Mouse (Mus musculus) cerebellum, adult 8-10 months (tissue): ENCODE measurements at regions not wholly inside any gene's neighbourhood (a gene's known extent, or its start where the extent isn't known, plus 50 kb on each side); places are given as distances from the start of the nearest gene placed in this dataset.

Experiments used
- DNase-seq: peaks from one replicate; pipeline ENCODE4 v3.0.0; 2022

DNA sequence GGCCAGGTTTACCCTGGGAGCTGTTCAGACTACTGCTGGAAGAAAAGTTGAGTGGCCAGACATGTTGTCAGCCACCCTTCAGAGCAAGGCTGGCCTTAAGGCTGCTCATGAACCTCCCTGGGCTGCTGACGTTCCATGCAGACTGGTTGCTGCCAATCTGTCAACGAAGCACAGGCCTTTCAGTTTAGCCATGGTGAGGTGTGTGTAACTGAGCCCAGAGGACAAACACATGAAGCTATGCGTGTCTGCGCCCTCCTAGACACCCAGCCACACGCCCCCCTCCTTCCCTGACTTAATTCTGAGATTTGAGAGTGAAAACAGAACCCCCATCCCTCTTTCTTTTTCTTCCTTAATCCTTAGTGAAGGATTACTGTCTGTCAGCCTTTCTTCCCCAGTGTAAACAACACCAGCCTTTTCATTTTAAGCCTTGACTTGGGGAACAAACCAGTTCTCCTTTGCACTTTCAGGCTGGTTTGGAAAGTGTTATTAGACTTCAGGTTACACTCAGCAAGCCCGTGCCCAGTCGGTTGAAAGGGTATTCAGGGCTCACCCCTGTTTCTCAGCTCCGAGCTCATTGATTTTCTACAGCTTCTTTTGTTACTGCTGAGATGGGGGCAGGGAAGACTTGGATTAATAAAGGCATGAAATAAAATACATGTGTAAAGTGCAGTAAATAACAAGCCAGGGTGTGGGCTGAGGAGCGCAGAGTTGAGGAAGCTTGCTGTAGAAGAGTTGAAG, 379.4 kb downstream of the Dmrt2 start:
- no peak for DNase-seq

DNA sequence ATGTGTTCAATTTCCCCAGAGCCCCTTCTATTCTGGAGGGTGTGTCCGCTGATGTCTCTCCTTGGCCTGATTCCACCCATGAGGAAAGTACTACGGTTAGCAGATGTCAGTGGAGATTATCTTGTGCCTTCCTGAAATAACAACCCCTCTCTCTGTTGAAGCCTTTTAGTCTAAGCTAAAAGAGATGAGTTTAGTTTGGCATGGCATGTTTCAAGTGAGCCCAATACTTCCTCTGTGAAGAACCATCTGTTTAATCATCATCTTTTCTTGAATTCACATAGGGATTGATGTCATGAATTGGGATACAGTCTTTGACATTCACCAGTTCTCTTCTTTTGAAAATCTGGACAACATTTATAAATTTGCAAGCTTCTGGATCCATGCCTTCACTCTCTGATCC, 387.5 kb downstream of the Dmrt2 start:
- no peak for DNase-seq

DNA sequence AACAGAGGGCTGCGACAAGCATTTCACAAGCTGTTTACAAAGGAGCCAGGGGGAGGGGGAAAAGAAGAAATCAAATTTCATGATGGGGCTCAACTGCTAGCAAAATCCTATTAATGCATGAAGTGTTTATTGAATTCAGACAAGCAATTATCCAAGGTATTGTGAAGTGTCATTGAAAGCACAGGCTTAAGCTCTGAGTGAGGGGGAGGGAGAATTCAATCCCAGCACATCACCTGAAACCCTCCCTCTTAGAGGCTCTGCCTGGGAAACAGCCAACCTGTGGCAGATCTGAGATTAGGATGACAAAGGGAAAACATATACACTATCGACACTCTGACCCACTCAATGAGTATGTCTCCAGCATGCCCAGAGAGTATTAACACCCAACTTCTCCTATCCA, 396.3 kb downstream of the Dmrt2 start:
- DNase-seq = no peak

DNA sequence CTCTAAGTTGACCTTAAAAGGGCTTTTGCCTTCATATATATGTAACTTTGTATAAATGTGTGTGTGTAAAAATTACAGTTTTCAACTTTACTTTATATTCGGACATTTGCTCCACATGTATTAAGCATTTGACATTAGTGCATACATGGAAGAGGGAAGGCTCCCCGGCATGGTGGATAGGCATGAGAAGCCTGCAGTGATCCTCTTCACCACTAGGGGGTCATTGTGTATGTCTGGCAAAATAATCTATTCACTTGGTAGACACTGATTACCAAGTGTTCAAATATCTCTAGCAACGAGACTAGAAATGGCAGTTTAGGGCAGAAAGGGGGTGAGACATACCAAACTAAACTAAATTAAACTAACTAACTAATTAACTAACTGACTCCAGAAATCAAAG, 397.7 kb downstream of the Dmrt2 start:
- DNase-seq = no peak

DNA sequence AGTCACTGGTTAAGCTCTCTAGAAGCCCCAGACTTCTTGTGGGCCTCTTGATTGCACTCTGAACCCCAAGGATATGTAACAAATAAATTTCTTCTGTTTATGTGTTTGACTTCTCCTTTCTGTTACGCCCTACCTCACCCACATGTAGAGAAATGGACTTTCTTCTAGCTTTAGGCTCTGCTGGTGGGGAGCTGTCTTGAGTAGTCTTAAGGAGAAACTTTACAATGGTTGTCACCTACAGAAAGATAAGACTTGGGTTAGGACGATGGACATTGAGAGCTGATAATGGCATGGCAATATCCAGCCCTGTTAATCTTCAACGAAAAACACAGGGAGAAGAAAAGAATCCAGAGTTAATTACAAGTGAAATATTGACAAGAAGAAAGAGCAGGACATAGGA, 416.1 kb downstream of the Dmrt2 start:
- DNase-seq = no peak

DNA sequence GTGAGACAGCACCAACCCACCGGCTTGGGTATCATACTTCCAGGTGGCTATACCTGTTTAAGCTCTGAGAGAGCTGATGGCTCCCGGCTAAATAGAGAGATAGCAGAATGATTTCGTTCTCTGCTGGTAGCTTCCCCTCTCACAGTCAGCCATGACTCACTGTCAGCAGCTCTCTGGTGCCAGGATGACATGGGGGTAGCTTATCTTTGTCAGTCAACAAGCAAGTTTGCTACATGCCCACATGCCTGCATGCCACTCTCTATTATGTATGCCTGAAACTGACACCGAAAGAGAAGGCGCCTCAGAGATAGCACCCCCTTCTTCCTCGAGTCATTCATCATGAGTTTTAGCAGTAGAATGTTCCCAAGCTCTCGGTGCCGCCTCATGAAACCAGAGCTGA, 419.2 kb downstream of the Dmrt2 start:
- no peak for DNase-seq

DNA sequence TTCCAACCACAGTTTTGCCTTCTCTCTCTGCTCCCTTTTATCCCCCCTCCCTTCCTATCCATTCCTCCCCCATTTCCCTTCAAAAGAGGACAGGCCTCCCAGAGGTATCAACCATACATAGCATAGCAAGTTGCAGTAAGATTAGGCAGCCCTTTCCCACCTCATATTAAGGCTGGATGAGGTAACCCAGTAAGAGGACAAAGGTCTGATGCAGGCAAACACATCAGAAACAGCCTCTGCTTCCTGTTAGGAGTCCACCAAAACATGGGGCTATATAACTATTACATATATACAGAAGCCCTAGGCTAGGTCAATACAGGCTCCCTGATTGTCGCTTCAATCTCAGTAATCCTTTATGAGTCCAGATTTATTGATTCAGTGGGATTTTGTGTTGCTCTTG, 421.6 kb downstream of the Dmrt2 start:
- no peak for DNase-seq

DNA sequence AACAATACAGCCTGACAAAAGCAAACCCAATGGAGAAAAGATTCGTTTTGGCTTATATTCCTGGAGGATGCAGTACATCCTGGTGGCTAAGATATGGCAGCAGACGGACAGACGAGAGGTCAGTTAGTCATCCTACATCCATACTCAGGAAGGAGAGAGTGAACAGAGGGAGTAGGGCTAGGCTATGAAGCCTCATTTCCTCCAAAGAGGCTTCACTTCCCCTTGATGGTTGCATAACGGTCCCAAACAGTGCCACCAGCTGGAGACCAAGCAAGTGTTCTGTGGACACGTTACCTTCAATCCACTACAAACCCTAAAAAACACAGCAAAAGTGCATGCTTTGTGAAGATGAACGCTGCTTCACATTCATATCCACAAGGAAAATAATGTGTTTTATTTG, 442.1 kb downstream of the Dmrt2 start:
- no peak for DNase-seq

DNA sequence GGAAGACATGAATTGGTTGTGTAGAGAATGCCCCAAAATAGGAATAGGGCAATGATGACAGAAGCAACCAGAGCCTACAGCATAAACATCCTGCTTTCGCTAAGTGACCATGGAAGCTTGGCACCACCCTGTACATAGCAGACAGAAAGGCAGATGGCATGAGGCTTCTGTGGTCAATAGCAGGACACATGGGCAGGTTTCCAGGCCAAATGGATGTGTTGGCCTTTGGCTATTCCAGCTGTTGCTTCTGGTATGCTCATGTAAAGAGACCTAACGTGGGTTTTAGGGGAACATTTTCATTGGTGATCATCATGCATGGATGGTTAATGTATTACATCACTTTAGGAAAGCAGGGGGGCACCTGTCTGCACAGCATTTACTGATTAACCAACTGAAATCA, 456.2 kb downstream of the Dmrt2 start:
- DNase-seq = no peak

DNA sequence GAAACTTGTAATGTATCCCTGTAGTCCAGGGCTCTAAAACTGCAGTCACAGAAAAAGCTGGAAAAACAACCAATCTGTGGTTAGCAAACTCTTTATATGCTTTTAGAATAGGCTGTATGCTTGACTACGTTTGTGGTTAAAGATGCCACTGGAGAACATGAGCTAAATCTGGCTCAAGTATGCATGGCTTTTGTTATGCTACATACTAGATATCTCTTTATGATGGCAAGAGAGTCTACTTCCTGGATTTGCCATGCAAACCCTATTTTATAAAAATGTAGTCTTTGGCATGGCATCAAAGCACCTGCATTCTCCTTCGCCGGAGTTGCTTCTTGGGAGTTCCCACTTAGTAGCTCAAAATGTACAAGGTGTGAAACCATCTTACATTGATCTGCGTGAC, 462.2 kb downstream of the Dmrt2 start:
- DNase-seq = no peak

DNA sequence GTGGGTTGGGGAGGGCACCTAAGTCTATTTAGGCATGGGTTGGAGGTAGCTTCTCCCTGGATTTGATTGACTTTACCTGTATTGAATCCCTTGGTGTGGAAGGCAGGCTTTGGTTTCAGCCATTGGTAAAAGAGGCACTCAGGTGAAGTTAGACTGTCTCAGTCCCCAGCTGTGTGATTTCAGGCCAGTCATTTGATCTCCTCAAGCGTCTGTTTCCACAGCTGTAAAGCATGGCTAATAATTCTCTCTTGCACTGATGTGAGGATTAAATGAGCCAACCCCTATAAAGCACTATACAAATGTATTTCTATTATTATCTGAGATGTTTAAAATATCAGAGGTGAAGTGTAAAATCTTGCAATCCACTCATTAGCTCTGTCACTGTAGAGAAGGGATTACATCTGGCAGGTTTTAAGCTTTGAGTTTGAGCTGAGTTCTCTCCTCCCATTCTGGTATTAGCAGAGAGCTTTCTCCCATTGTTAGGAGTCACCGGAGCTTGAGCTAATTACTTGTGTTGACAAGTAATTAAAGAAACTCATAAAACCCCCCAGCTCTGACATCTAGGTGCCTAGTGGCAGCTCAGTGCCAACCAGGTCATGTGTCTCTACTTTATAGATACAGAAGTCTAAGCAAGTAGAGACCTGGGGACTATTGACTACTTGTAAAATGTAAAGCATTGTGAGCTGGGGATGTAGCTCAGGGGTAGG, 463.3 kb downstream of the Dmrt2 start:
- no peak for DNase-seq

DNA sequence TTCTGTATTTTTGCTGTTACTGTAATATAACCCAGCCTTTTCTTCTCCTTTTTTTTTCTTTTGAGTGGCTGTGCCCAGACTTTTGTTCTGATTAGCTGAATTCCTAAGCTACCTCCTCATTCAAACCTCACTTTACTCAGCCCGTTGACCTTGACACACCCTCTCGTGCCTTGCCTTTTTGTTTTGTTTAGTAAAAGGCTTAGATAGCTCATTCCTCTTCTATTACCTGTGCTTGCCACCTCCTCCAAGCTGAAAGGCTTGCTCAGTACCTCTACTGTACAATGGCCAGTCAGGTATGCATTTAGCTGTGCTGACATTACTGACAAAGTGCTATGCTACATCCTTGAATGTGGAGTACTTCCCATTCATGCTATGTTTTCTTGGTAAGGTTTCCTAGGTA, 464.2 kb upstream of the Smarca2 start:
- no peak for DNase-seq

DNA sequence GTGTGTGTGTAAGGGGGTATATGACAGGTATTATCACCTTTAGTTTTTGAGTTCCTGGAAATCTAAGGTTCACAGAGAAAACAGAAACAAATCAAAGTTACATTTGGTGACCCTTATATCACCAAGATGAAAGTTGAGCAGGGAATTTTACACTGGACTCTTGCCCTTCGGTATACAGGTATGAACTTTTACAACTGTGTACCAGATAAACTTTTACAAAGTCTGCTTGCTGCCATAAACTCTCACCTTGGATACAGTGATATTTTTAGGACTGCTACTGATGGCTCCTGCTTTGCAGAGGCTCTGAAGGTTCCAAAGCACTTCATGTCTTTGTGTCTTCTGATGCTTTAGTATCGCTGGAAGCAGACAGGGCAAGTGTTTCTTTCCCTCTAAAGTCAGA, 461.3 kb upstream of the Smarca2 start:
- DNase-seq = no peak

DNA sequence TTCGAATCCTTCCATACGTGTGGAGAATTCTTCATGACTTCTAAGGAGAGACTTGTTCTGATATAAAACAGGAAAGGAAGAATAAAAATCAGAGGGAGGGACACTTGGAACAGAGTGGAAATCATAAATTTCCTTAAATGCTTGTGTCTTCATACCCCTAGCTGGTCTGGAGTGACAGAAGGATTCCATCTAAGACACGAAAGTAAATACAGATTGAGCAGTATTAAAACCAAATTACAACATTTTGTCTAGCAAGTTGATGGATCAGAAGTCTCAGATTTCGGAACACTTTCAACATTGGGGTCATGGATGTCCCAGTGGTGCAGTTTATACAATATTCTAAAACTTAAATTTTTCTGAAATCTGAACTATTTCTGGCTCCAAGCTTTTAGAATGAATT, 453.6 kb upstream of the Smarca2 start:
- no peak for DNase-seq

DNA sequence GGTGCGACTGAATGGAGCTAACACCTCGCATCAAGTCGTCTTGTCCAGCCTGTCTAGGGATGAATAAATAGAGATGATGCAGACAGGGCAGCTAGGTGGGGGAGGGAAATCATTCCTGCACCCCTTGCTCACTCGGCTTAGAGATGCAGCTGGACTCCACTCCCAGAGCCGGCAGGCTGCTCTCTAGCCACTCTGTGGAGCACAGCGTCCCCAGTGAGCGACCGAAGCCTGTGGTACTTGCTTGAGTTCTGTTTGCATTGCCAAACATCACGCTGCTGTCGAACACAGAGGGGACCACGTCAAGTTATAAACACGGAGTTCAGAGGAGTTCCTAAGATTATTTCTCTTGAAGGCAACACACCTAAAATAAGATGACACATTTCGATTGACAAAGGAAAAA, 439.9 kb upstream of the Smarca2 start:
- DNase-seq = no peak

DNA sequence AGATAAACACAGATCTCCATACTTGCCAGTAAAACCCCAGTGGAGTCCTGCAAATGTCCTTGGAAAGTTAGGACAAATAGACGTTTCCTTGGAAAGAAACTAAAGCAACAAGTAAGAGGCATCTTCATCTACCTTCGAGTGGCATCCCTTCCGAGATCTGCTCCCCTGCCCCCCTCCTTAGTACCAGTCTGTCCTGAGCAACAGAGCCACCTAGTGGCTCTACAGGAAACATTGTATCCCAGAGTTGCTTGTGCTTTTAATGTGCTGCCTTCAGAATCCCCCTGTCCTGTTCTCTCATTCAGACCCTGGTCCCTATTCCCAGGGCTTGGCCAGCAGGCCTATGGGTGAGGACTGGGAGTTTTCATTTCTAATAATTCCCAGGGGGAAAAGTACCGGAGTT, 423.1 kb upstream of the Smarca2 start:
- DNase-seq = no peak

DNA sequence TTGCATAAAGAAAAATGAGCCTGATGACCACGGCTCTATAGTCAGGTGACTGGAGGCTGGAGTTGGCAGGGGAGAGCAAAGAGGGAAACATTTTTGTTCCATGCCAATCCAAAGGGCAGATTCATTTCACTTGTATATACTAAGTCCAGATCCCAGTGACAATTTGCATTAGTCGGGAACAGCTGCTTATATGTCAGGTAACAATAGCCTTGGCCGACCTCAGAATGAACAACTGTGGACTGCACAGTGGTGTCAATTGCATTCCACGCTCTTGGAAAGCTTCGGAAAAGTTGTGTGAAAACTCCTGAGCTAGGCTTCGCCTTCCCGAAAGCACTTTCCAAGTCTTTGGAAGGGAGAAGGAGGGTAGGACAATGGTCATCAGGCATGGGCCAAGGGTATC, 419.8 kb upstream of the Smarca2 start:
- no peak for DNase-seq

DNA sequence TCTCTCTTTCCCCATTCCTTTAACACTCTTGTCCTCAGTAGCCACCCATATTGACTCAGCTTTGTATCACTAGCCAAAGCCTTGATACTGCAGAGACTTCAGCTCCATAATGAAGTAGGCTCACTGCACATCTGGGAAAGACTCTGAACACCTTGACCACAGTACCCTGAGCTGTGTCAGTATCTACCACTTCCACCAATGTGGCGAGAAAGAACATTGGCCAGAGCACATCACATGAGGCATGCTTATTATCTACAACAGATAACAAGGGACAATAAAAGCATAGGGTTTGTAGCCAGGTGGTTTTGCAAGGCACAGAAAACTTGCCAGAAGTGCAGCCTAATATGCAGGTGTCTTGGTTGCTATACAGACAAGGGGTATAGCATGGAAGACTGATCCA, 414.0 kb upstream of the Smarca2 start:
- DNase-seq = no peak

DNA sequence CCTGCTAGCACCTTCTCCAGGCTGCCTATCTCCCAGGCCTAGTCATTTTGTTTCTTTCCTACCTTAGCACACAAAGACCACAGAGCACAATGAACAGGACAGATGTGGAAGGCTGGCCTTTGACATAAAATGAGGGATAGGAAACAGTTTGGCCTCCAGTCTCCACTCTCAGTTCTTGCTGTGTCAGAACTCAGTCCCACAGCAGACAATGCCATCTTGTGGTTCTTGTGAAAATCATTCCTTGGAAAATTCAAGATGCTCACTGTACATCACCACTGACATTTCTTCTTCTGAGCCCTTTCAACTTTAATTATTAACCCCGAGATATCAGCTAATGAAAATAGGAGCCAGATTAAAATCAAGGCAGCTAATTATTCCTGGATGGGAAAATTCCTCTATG, 411.2 kb upstream of the Smarca2 start:
- no peak for DNase-seq

DNA sequence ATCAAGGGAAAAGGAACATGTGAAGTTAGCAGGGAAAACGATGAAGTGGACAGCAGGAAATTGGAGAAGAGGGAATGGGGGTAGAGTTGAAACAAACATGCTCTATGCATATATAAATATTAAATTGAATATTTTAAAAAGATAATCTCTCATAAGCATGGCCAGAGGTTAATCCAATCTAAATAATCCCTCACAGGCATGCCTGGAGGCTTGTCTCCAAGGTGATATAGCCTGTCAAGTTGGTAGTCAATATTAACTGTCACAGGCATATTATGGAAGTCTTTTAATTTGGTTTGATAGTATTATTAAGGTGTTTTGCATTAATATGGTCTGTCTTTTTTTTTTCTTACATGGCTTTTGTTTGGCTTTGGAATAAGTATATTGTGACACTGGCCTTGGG, 396.1 kb upstream of the Smarca2 start:
- no peak for DNase-seq

DNA sequence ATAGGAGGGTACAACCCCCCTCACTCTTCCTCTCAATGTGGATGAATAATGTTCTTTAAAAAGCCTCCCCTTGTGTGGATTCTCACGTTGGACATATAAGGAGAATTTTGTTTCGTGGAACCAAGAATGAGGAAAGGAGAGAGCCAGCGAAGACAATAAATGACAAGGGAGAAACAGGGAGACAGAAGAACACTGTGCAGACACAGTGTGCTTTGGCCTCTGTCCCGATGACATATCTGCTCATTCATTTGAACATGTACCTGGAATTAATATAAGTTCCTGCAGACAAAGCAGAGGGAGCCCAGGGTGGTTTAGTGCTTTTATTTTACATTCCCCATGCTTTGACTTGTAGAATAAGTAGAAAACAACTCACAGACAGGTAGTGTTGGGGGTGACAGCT, 370.3 kb upstream of the Smarca2 start:
- no peak for DNase-seq

DNA sequence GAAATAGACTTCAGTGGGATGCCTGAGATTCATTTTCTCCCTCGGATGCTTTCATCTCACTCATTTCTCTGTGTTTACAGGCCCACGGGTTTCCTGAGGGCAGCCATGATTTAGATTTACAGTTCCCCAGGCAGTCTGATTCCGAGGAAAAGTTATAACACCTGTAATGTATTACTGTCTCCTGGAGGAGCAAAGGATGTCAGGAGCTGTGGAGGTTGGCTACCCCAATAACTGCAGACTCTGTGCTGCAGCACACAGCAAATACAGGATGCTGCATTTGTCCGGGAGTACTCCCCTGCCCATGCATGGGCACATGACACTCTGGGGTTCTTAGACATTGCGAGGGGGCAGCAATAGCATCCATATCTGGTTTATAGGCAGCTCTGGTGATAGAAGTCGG, 360.8 kb upstream of the Smarca2 start:
- no peak for DNase-seq

DNA sequence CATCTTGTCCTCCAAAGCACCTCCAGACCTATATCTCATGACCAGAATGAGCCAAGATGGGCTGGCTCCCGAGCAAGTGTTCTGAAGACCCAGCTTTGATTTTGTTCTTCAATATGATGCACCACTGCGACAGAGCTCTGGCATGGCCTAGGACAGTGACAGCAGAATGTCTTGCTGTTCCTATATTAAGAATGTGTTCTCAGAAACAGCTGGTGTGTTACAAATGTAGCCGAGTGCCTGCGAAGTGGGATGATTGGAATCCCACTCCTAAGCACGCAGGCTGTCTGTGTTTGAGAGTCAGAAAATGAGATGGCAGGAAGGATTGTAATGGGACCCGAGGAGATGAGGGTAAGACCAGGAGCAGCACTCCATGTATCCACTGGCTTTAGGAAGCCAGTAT, 355.1 kb upstream of the Smarca2 start:
- no peak for DNase-seq

DNA sequence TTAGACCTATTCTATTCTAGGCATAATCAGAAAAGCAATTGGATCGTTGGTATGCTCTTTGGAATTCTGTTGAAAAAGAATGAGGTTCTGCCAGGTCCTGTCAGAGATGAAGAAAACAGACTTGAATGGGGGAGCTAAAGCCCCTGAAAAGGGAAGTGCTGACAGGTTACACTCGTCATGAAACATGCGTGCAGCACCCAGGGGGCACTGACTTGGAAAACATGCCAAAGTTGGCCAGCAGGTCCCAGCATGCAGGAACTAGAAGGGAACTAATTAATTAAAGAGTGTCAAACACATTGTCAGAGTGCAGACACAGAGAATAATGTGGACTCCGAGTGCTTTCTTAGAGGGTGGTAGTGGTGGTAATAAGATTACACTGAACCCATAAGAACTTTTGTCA, 346.2 kb upstream of the Smarca2 start:
- no peak for DNase-seq

DNA sequence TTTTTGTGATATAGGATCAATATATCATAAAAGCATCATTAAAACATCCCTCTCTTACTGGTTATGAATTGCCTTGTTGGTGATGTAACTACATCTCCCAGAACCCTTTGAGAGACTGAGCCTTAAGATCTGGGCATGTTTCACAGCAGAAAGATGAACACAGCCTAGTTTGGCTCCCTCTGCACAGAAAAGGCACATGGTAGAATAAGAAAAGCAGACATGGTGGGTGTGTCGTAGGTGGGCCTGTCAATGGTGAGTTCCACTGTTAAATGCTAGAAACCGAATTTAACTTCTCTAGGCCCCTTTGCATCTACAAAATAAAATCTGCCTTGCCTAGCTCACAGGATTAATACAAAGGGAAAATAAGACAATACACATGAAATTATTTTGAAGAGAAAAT, 343.3 kb upstream of the Smarca2 start:
- DNase-seq = no peak
